8 mouse cellular contexts compared by ENCODE assay signal in the genomic region with DNA sequence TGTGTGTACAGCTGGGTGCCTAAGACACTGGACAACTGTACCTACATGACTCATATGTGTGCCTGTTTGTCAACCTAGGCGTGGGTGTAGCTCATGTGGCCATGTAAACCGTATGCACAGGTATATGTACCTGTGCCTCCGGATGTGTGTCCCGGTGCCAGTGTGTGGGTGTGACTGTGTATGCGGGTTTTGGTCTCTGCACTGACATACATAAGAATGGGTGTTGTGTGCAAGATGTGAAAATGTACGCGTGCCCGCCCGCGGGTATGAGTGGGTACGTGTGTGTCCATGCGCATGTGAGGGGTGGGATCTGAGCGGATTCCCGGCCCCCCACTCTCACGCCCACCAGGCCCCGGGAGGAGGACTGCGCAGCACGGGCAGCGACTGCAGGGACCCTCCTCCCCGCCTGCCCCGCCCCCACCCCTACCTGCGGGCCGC. TPM values are rescaled to one million over a fixed set of nuclear protein-coding genes. Genes with fewer than 3 reads are reported as not detected.
A peak's percentile ranks its signal among the peaks of the same experiment; 100 is the strongest.
DNase-seq lines count a peak whose midpoint lies in the region; ATAC-seq and TF ChIP-seq lines count a peak whose summit lies in the region.

No protein-coding gene starts in this region.

- peaks cover 9% of the 10 kb centered on the region for H3K4me1 ChIP-seq in intestine, postnatal 0 days (replicated peaks; ENCODE audit: control insufficient read depth, insufficient read depth, low read length)
- H3K4me1 ChIP-seq in small intestine, adult 2 months (ENCODE audit: control insufficient read depth, insufficient read depth, insufficient read length, low read length), result peaks cover 58% of the 10 kb centered on the region

- peak; percentile 54 for ATAC-seq in intestine, postnatal 0 days

- H3K36me3 ChIP-seq in intestine, postnatal 0 days (ENCODE audit: control insufficient read depth, insufficient read depth), result no peaks in the 10 kb centered on the region
- H3K36me3 ChIP-seq in small intestine, adult 2 months (ENCODE audit: control insufficient read depth, insufficient read depth, low read length), result peaks cover 12% of the 10 kb centered on the region

- 0% methylated on average over 18 of the region's 23 CpGs for WGBS in intestine, postnatal 0 days
- 13% methylated on average over 23 of the region's 23 CpGs for WGBS in small intestine, adult 2 months

- TF ChIP-seq CTCF in intestine, postnatal 0 days (IDR thresholded peaks at IDR 0.05; ENCODE audit: low read depth), result no peak
- no peak for TF ChIP-seq CTCF in small intestine, adult 2 months (IDR thresholded peaks at IDR 0.05; ENCODE audit: extremely low read depth, insufficient read length, insufficient replicate concordance, low read depth, low read length)

- peak overlapping the region; percentile 19 for H3K9ac ChIP-seq in intestine, postnatal 0 days (ENCODE audit: low read depth, low read length)

- peak overlapping the region; percentile 35; the same call in 1 of the 2 replicates for H3K27ac ChIP-seq in intestine, postnatal 0 days (ENCODE audit: low read depth, low read length)
- H3K27ac ChIP-seq in small intestine, adult 2 months (ENCODE audit: insufficient read depth, low read depth, low read length), result no peak overlapping the region

- no peaks in the 10 kb centered on the region for H3K27me3 ChIP-seq in intestine, postnatal 0 days (replicated peaks; ENCODE audit: control insufficient read depth, insufficient read depth, low read length)
- H3K27me3 ChIP-seq in small intestine, adult 2 months (ENCODE audit: control insufficient read depth, insufficient read depth, low read length), result no peaks in the 10 kb centered on the region

- TF ChIP-seq POLR2A in small intestine, adult 2 months (IDR thresholded peaks at IDR 0.05; ENCODE audit: low read depth, low read length), result no peak

- DNase-seq in embryo, embryonic 10.5 days (ENCODE audit: low spot score), result peak; percentile 42
- DNase-seq in embryo, embryonic 11 days, result no peak
- peak; percentile 70 to 73 for DNase-seq in right cerebral cortex, postnatal 10 days (ENCODE audit: low spot score in 2 of 2)
- DNase-seq in right cerebral cortex, adult 18-20 months, result no peak
- no peak for DNase-seq in layer of hippocampus, adult 11-12 months (ENCODE audit: low spot score)
- no peak for DNase-seq in right cerebral cortex, postnatal 14 days

- peak overlapping the region; percentile 54 for H3K4me3 ChIP-seq in intestine, postnatal 0 days (ENCODE audit: low read depth, low read length)
- H3K4me3 ChIP-seq in small intestine, adult 2 months (ENCODE audit: low read depth, low read length), result peak overlapping the region; percentile 56

- H3K9me3 ChIP-seq in intestine, postnatal 0 days (ENCODE audit: control insufficient read depth), result no peaks in the 10 kb centered on the region

- peak overlapping the region; percentile 90 for H3K4me2 ChIP-seq in intestine, postnatal 0 days (replicated peaks; ENCODE audit: low read depth)

RNA-seq across cellular contexts. Expression of a gene that starts 22.6 kb away (rescaled TPM):
- polyA plus RNA-seq in intestine, postnatal 0 days (2015; fragmentation: Nextera tagmentation; extraction: Ambion mirVana), result 14.3 and 15.1 TPM in 2 replicates
- 102 and 267 TPM in 2 replicates for polyA plus RNA-seq in small intestine, adult 2 months (2012; rRNA removed)

RNA-seq across cellular contexts. Expression of a gene that starts 48.8 kb away (rescaled TPM):
- polyA plus RNA-seq in intestine, postnatal 0 days (2015; fragmentation: Nextera tagmentation; extraction: Ambion mirVana), result 1.3 and 1.6 TPM in 2 replicates
- 0.34 and 0.37 TPM in 2 replicates for polyA plus RNA-seq in small intestine, adult 2 months (2012; rRNA removed)

RNA-seq across cellular contexts. Expression of a gene that starts 49.0 kb away (rescaled TPM):
- 35.6 and 41.8 TPM in 2 replicates for polyA plus RNA-seq in intestine, postnatal 0 days (2015; fragmentation: Nextera tagmentation; extraction: Ambion mirVana)
- polyA plus RNA-seq in small intestine, adult 2 months (2012; rRNA removed), result 5.5 and 7.8 TPM in 2 replicates

RNA-seq across cellular contexts. Expression of a gene that starts 49.1 kb away (rescaled TPM):
- polyA plus RNA-seq in intestine, postnatal 0 days (2015; fragmentation: Nextera tagmentation; extraction: Ambion mirVana), result 6.9 and 7.7 TPM in 2 replicates
- polyA plus RNA-seq in small intestine, adult 2 months (2012; rRNA removed), result 2.3 and 6.4 TPM in 2 replicates

Comparison
In these comparisons a context has a peak if more than half of its experiments do, and no peak if none do; other contexts are left out.
1. DNase-seq: peak in embryo, embryonic 10.5 days (single experiment) and right cerebral cortex, postnatal 10 days (2 of 2); none in embryo, embryonic 11 days (single experiment), right cerebral cortex, adult 18-20 months (single experiment), layer of hippocampus, adult 11-12 months (single experiment) and right cerebral cortex, postnatal 14 days (single experiment).